Mouse (Mus musculus): ENCODE measurements around the gene Ctsw. TPM values are rescaled to one million over a fixed set of nuclear protein-coding genes. Genes with fewer than 3 reads are reported as not detected.
A peak's percentile ranks its signal among the peaks of the same experiment; 100 is the strongest.

Gene Ctsw
- polyA plus RNA-seq, 1 experiment = 0.40 TPM

DNA sequence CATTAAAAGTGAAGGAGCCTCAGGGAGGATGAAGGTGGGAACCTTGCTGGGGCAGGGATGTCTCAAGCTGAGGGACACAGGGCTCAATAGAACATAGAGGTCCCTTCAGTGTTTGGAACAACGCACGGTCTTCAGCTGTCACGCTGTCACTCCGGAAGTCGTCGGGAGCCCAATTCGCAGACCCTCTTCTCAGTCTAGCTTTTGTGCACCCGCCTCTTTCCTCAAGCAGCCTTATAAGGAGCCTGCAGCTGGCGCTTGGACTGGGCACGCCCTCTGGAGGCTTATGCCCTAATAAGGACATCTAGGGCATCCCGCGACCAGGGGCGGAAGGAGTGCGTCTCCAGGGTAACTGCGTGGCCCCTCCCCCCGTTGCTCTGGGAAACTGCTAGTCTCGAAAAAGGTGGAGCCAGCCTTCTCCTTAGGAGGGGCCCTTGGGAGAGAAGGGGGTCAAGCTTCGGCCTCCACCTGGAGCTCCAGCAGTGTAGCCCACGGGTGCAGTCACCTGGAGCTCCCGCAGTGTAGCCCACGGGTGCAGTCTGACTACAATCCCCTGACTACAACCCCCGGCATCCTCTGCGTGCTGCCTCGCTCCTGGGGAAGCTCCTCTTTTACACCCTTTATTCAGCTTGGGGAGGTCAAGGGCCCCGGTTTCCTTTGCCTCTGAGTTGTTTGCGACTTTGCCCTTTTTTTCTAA lies 20.7 kb upstream of the Ctsw start:
- DNase-seq (ENCODE audit: extremely low spot score in 1 of 2, low spot score in 1 of 2) = peak; percentile 98

DNA sequence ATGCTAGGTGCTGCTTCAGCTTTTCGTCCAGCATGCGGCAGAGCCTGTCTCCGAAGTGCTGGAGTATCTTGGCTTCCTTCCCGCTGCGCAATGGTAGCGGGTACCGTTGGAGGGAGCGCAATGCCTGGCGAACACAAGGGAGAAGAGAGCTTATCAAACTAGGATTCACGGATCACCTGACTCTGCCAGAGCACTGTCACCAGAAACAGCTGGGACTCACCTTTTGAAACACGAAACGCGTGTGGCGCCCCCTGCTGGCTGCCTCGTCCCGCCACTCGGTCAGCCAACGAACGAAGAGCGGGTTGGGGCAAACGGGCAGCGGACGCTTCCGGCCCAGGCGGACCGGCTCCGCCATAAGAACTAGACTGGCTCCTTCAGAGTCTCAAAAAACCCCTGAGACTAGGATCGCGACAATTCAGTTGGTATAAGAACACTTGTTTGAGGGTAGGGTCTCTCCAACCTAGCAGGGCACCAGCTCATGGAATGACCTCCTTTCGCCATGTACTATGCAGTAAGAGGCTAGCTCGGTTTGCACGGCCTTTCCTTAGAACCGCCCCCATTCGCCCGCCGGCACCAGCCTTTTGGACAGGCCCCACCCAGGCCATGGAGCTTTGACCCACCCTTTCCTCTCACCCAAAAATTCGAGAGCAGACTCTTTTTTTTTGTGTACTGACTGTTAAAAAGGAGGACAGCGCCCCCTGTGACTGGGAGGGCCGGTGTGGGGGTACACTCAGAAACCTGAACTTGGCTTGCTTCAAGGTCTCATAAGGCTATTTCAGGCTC lies 19.7 kb upstream of the Ctsw start, which contains the start of gene Mus81:
TSS of gene Mus81 (minus strand) at position 635 of the 783 bp plus-strand sequence.
- peak; percentile 92 to 98 for DNase-seq (ENCODE audit: extremely low spot score in 1 of 2, low spot score in 1 of 2)

DNA sequence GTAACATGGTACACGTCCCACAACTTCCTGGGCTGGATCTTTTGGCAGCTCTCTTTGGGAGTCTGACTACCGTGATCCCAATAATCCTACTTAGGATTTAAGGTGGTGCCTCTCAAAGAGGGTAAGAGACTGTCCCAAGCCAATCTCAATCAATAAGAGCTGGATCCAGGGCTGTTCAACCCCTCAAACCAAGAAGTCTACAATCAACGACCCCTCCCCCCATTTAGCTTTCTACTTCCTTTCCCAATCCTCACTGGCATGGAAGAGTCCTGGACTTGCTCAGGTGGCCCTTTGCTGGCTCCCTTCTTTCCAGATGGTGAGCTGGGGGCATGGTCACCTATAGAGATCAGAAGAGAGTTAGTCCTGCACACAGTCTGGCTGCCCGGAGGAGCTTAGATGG lies 18.5 kb upstream of the Ctsw start:
- no peak for DNase-seq (ENCODE audit: extremely low spot score in 1 of 2, low spot score in 1 of 2)

DNA sequence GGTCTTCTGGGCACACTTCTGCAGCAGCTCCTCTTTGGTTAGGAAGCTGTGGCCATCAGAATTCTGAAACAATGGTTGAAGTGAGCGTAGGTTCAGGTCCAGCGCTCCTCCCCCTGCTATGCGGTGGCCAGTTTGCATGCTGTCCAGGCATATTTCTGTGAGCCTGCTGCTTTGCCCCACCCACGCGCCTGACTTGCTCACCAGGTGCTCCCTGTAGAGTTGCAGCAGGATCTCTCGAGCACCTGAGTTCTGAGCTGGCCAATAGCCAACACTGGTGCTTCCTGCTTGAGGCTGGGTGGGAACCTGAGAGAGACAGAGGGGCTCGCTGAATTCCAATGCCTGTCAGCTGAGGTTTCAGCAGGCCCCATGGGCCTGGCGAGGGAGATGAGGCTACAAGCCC lies 18.0 kb upstream of the Ctsw start:
- DNase-seq (ENCODE audit: extremely low spot score in 1 of 2, low spot score in 1 of 2) = no peak

DNA sequence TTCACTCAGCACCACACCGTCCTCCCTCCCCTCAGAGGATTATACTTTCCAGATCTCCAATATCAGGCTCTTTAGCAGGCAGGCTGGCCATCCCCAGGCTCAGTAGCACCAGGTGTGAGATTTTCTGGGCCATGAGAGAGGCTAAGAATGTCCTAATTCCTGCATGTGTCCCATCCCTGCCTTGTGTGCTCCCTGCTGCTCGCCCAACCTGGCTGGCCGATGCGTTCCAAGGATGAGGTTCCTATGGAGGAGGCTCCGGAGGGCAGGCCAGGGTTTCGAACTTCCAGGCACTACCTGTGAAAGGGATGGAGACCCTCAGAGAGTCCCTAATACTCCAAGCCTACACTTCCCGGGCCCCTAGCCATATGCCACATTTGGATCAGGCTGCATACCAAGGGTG lies 17.5 kb upstream of the Ctsw start:
- DNase-seq (ENCODE audit: extremely low spot score in 1 of 2, low spot score in 1 of 2) = no peak

DNA sequence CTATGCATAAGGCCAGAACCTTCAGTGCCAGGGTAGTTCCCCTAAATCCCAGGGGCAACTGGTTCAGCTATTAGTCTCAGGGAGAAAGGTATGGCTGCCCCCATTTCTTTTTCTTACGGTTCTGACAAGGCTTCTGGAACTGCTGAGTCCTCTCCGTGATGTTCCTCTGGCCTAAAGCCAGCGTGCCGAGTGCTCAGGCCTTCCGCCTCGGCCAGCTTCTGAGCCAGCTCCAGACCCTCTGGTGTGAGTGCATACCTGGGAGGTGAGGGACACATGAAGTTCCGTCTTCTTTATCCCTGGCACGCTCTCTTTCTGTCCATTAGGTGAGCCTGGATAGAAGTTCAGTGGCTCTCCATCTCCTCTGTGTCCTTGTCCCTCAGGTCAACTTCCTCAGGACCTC lies 17.1 kb upstream of the Ctsw start:
- no peak for DNase-seq (ENCODE audit: extremely low spot score in 1 of 2, low spot score in 1 of 2)

DNA sequence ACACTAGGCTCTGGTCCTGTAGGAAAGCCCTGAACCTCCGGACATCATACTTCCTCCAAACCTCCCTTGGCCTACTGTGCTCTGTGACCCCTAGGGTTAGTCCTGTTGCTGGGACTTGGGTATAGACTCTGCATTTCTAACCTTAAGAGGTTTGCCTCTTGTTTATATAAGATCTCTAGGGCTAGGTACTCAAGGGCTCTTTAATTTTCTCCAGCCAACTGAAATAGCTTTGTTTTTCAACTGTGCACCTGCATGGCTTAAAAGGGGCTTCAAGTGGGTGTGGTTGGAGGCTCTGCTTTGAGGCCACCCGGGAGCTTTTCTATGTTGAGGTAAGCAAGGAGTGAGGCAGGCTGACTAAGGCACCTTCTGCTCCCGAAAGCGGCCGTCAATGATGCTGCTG lies 16.2 kb upstream of the Ctsw start:
- DNase-seq (ENCODE audit: extremely low spot score in 1 of 2, low spot score in 1 of 2) = no peak

DNA sequence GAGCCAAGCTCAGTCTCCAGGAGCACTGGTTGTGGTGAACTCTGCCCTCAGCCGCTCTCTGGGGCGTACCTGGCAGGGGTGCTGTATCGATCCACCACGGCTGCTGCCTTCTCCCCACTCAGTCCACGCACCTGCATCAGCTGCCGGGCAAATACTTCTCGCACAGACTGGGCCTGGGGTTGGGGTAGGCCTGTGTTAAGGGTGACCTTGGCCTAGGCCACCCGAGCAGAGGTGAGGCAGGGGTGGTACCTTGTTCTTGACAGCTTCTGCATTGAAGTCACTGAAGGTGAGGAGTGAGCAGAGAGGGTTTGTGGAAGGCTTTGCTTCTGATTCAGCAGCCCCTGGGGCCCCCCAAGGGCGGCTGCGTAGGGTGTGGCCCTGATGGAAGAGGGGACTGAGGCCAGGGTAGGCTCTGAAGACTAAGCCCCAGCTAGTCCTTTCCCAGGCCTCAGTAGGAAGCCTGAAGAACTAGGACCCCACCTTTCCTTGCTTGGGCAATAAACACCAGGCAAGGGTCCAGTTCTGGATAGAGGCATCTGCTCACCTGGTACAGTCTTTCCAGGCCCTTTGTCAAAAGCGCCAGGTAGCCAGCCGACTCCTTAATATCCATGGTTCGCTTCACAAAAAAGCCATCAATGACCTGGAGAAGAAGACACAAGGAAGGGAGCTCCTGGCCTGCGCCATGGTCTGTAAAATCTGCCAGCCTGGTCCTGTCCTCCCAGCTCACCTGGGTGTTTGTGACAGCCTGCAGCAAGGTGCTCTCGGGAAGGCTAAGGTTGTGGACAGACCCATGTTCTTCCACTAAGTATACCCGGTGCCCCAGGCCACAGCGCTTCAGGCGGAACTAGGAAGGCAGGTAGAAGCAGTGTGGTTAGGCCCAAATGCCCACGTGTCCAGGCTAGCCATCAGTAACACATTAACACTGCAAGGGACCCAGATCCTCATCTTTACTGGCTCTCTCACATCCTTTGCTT lies 15.4 kb upstream of the Ctsw start:
- no peak for DNase-seq (ENCODE audit: extremely low spot score in 1 of 2, low spot score in 1 of 2)

DNA sequence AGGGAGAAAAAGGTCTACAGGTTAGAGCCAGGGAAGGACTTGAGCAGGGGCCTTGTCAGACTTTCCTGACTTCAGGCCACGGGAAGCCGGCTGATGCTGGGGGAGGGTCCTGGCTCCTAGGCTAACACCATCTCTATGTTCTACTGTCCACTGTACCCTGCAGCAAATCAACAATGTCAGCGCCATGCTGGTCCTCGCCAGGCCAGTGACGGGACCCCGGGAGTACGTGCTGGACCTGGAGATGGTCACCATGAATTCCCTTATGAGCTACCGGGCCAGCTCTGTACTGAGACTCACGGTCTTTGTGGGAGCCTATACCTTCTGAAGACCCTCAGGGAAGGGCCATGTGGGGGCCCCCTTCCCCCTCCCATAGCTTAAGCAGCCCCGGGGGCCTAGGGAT lies 13.1 kb upstream of the Ctsw start:
- DNase-seq (ENCODE audit: extremely low spot score in 1 of 2, low spot score in 1 of 2) = no peak

DNA sequence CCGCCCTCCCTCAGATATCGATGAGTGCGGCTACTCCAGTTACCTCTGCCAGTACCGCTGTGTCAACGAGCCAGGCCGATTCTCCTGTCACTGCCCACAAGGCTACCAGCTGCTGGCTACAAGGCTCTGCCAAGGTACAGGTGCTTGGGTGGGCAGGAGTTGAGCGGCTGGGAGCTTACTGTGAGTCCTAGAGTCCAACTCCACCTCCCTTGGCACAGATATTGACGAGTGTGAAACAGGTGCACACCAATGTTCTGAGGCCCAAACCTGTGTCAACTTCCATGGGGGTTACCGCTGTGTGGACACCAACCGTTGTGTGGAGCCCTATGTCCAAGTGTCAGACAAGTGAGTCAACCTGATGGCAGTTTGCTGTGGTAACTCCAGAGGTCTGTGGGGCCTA lies 11.7 kb upstream of the Ctsw start:
- no peak for DNase-seq (ENCODE audit: extremely low spot score in 1 of 2, low spot score in 1 of 2)

DNA sequence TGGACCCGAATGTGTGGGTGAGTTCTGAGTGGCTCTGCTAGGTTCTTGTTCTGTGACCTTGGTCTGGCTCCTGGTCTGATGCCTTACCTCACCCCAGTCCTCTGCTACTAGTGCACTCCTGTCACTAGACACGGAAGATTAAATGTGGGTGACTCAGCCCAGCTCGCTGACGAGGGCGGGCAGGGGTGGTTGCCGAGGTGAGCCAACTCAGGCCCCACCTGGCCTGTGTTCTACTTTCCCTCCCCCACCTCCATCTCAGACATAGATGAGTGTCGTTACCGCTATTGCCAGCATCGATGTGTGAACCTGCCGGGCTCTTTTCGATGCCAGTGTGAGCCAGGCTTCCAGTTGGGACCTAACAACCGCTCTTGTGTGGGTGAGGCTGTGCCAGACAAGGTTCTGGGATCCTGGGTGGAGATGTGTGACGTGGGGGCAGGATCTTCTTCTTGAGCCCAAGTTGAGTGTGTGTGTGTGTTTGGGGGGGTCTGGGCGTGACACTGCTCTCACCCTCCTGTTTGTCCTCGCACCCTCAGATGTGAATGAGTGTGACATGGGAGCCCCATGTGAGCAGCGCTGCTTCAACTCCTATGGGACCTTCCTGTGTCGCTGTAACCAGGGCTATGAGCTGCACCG lies 9.5 kb upstream of the Ctsw start:
- no peak for DNase-seq (ENCODE audit: extremely low spot score in 1 of 2, low spot score in 1 of 2)

DNA sequence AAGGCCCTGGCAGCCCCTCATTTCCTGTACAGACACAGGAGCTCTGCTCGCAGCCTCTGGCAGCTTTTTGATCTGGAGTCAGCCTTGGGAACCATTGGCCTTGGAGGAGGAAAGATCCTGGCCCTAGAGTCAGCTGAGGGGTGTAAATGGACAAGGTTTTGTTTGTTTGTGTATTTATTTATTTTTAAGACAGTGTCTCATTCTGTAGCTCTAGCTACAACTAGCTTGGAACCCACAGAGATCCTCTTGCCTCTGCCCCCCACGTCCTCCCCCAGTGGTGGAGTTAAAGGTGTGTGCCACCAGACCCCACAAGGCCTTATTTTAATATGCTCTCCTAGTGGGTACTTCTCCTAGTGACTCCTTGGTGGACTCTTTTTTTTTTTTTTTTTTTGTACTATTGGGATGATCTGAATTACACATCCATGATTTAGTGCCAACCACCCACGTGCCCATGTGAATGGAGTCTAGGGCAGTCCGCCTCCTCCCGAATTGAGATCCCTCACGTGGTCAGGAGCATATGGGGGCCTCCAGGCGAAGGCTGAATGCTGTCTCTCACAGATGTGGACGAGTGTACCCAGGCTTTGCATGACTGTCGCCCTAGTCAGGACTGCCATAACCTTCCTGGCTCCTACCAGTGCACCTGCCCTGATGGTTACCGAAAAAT lies 8.8 kb upstream of the Ctsw start:
- DNase-seq (ENCODE audit: extremely low spot score in 1 of 2, low spot score in 1 of 2) = peak in 1 of 2 experiments; percentile 71

DNA sequence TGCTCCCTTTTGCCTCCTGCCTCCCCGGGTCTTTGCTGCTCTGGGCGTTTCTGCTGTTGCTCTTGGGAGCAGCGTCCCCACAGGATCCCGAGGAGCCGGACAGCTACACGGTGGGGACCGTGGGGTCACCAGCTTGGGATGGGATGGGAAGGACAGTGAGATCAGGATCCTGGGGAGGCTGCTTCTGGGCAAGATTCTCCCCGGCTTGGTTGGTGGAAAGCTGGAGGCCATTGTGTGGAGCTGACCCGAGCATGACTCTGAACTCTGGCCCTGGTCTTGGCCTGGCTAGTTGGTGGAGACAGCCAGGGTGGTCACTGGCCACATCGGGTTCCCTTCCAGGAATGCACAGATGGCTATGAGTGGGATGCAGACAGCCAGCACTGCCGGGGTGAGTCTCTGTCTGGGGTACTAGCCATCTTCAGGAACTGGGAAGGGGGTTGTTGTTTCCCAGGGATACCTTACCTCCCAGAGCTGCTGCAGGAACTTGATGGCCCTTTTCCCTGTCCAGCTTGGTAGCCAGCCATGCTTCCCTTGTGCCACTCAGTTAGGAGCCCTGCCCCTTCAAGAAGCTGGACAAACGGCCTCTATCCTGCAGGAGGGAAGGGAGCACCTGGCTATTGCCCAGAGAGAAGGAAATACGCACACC lies 6.9 kb upstream of the Ctsw start:
- no peak for DNase-seq (ENCODE audit: extremely low spot score in 1 of 2, low spot score in 1 of 2)

DNA sequence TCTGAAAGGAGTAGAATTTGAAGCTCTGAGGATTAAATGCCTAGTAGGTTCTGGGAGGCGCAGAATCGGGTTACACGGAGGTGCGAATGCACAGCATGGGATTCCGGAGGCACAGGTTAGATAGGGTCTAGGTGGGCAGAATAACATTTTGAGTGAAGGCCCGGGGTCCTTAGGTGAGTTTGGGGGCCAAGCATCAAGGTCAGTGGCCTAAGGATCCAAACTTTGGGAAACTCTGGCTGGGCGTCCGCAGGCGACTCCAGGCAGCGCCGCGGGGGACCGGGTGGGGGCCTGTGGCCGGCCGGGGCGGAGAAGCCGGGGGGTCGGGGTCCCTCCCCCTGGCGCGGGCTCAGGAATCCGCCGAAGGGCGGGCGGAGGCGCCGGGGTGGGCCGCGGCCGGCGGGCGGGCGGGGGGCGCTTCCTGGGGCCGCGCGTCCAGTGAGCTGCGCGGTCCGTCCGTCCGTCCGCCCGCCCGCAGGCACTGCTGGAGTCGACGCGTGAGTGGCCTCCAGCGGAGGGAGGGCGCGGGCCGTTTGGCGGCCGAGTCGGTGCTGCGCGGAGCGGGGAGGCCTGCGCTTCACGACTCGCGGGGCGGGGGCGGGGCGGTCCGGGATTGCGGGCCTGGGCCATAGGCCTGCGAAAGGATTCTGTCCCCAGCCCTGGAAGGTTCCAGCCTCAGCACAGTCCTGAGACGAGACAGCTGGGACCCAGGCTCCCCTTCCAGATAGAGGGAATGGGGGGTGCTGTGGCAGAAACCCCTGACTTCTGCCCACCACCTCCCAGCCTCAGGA lies 6.2 kb upstream of the Ctsw start:
- DNase-seq (ENCODE audit: extremely low spot score in 1 of 2, low spot score in 1 of 2) = no peak

DNA sequence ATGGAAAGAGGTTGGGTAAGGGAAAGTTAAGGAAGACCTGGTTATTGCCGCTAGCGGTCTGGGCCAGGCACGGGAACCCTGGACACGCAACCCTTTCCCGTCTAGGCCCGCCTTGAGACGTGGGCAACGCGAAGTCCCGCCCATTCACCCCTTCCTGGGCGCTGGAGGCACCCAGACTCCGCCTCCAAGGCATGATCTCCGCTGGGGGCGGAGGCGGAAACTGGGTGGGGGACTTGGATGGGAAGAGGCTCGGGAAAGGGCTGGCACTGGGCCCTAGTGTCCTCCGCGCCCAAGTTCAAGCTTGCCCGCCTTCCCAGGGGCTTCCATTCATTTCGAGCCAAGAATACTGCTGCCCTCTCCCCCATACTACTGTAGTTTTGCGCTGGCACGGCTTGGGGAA lies 5.4 kb upstream of the Ctsw start, which contains the start of gene Efemp2:
TSS of gene Efemp2 (plus strand) at position 235 of the 400 bp plus-strand sequence.
- DNase-seq (ENCODE audit: extremely low spot score in 1 of 2, low spot score in 1 of 2) = peak in 1 of 2 experiments; percentile 70

DNA sequence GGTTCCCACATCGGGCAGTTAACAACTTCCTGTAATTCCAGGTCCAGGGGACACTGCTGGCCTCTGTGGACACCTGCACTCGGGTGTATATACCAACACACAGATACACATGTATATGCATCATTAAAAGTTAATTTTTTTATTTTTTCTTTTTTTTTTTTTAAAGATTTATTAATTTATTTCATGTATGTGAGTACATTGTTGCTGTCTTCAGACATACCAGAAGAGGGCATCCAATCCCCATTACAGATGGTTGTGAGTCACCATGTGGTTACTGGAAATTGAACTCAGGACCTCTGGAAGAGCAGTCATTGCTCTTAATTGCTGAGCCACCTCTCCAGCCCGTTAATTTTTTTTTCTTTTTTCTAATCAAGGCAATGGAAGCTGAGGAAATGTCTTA lies 4.5 kb upstream of the Ctsw start:
- DNase-seq (ENCODE audit: extremely low spot score in 1 of 2, low spot score in 1 of 2) = no peak

DNA sequence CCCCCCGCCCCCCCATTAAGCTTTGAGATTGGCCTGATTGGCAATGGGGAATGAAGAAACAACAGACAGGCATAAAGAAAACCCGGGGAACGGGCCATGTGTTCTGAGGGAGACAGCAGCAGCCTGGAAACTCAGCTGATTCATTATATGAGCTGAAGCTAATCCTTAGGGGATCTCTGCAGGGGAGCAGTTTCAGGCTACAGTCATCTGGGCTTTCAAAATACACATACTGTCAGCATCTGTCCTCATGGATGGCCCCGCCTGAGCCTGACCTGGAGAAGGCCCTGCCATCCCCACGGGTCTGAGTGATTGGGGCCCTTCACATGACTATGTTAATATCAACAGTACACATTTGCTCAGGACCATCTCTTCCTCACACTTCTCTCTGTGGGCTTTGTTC lies 3.5 kb upstream of the Ctsw start:
- no peak for DNase-seq (ENCODE audit: extremely low spot score in 1 of 2, low spot score in 1 of 2)

DNA sequence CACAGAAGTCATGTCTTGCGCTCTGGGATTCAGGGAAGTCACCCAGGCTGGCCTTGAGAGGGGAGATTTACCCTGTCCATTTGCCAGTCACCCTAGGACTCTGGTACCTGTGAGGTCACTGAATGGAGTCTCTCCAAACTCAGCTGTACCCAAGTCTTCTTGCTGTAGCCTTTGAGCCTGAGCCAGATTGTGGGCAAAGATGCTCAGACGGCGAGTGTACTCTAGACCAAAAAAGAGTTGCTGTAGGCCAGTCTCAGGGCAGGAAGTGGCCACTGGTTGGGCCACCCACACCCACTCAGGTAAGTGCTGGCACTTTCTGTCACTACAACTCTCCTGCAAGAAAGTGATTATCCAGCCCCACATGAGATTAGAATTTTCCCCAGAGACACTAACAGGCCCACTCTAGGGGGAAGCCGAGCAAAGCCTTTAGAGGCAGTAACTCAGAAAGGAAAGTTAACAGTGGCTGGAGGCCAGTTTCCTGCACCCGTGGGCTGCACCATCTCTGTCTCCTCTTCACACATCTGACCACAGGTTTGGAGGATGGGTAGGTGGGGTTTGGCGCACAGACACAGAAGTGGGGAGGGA lies 1.3 kb downstream of the Ctsw start:
- DNase-seq (ENCODE audit: extremely low spot score in 1 of 2, low spot score in 1 of 2) = no peak
